Mouse (Mus musculus): ENCODE results near the gene Bag6.
A peak's percentile ranks its signal among the peaks of the same experiment; 100 is the strongest.
"Not testable (repeated sequence)": the region's sequence is repeated elsewhere in the genome, so short reads cannot be mapped to it uniquely, and the experiment has no call there.

The Bag6 gene

DNA sequence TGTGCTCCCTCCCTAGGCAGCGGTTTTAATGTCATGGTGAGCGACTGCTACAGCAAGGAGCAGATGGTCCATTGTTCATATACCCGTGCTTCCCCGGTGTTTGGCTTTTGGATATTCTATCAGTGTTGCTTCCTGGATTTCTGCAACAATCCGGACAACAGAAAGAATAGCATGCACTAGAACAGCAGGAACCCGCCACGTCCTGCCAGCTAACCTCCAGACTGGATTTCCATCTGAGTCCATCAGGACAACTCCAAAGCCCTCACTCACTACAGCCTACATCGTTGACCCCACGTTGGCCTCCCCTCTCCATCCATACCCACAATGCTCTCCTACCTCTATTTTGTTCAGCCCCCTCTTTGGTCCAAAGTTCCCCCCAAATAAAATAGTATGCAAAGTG, 23.2 kb upstream of the Bag6 start:
- DNase-seq (ENCODE audit: low read depth, low spot score): no peak

DNA sequence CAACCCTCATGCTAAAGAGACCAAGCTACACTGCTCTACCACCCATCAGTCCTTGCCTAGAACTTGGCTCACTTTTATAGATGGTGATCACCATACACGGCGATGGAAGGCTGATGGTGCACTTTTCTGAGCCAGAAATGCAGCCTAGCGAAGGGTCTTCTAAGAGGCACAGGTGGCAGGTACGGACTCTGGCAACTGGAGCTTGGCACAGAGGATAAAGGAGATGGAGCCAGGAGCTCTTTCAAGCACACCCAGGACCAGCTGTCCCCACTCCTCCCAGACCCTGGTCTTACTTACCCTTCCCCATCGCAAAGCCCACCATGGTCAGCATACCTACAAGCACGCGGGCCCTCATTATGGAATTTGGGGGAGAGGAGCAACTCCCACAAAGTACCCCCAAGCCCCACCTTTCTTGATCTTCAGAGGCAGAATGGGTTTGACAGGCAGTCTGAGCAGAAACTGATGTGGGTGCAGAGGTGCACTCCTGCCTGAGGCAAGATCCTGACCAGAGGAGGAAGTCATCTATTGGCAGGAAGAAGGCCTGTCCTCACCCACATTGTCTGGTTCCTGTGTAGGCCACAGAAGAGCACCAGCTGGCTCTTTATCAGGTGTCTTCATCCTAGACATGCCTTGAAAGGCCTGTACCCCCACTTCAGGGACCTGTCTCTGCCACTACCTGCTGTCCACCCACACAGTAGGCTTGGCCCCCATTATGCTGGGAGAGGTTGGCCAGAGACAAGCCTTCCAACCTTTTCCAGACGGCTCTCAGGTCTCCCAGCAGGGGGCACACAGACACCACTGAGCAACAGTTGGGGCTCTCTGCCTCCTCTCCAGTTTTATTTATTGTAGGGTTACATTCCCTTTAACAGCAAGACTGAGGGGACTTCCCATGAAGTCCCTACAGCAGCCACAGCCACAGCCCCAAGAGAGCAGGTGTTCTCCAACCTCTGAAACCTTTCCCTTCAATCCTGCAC, 19.6 kb upstream of the Bag6 start, which contains the start of gene Ly6g5b:
Gene Ly6g5b, minus strand, starts transcription at position 383 of the 974 bp plus-strand sequence.
- DNase-seq (ENCODE audit: low read depth, low spot score): no peak

DNA sequence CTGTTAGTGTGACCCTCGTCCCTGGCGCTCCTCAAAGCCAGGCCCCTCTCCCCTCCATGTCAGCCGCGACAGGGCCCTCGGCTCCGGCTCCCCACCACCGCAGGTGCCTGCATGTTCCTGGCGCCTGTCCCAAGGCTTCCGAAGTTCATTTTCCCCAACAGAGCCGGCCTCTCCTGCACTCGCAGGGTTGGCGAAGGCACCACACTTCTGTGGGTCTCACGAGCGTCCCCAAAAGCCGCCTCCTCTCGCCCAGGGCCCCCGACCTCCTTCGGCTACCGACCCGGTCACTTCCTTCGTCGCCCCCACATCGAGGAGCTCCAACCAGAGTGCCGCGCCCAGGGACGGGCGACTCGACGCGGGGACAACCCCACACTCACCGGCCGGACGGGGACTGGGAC, 14.2 kb upstream of the Bag6 start:
- DNase-seq (ENCODE audit: low read depth, low spot score): no peak

DNA sequence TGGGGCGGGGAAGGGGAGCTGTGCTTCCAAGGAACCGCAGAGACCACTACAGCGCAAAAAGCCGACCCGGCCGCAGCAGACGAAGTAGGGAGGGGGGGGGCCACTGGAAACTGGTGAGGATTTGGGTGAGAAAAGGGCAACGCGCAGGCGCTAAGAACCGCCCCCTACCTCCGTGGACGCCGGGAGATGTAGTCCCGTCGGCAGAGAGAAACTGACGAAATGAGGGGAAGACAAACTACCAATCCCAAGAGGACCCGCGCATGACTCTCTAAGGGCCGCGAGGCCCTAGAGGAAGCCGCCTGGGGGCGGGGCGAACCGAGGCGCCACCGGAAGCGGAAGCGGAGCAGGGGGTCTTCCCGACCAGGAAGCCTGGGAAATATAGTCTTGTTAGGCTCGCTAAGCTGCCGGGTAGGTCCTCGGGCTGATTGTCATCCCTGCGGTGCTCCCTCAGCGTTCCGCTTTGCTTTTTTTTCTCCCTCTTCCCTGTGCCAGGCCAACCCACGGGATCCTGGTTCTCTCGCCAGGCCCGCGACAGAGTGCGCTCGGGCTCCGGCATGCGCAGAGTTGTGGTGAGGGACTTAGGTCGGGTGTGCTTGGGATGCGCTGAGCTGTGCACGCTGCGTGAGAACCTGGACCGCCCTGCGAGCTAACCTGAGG, 13.7 kb upstream of the Bag6 start, which contains the start of gene Gpank1:
Gene Gpank1, plus strand, starts transcription at position 313 of the 657 bp plus-strand sequence.
- DNase-seq (ENCODE audit: low read depth, low spot score): peak; percentile 99

DNA sequence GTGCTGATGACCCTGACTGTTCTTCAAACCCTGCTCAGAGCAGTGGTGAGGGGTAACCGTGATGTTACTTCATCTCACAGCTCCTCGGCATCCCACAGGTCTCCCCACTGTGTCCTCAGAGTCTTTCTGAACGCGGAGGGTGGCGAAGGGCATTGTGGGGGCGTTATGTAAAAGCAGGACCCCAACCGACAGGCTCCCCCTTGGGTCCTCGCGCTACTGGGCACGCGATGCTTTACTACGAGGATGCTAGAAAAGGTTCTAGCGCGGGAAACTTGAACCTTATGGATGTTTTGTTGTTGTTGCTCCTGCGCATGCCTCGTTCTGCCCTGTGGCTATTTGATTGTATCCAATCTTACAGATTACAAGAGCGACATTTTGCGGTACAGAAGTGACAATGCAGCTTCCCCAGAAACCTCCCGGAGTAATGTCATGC, 13.1 kb upstream of the Bag6 start, which contains the start of gene Csnk2b:
Gene Csnk2b, minus strand, starts transcription at position 183 of the 433 bp plus-strand sequence.
- DNase-seq (ENCODE audit: low read depth, low spot score): peak; percentile 77

DNA sequence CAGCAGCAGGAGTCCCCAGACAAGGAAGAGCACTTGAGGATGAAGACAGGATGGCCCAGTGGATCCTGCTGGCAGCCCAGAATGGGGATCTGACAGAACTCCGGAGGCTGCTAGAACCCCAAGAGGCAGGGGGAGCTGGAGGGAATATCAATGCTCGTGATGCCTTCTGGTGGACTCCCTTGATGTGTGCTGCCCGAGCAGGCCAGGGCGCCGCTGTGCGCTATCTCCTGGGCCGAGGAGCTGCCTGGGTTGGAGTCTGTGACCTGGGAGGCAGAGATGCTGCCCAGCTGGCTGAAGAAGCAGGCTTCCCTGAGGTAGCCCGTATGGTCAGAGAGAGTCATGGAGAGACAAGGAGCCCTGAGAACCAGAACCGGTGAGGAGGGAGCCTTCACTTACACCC, 11.7 kb upstream of the Bag6 start:
- not testable (repeated sequence) for DNase-seq (ENCODE audit: low read depth, low spot score)

DNA sequence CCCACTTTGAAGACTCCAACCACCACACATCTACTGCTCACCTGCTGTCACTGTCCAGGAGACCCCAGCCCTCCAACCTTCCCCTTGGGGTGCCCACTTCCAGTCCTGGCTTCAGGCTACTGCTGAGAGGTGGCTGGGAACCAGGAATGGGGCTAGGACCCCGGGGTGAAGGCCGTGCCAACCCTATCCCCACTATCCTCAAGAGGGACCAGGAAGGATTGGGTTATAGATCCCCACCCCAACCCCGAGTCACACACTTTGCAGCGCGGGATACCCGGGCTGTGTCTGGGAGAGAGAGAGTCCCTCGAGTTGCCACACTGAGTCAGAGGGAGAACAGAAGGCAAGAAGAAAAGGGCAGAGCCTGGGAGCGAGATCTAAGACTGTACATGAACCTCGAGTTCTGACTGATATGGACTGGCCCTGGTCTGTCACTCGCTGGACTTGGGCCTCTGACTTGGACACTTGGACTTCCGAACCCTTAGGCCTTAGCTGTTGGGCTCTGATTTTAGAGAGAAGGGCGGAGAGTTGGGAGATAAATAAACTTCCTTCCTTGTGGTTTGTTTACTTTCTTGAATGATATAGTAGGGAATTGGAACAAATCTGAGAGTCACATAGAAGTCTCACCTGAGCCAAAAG, 10.6 kb upstream of the Bag6 start:
- DNase-seq (ENCODE audit: low read depth, low spot score): not testable (repeated sequence)

DNA sequence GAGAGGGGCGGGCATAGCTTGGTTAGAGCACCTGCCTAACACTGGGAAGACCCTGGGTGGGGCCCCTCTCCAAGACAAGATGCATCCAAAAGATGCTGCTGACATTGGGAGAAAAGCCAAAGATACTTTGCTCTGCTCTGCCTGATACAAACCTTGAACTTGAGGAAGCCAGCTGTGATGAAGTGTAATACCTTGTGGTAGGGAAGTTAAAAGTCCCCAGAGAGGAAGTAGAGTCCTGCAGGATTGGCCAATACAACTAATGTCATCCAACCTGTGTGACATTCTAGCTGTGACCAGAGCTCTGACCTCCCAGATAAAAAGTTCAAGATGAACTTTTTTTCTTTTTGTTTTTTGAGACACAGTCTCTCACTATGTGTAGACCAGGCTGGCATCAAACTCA, 9.9 kb upstream of the Bag6 start:
- no peak for DNase-seq (ENCODE audit: low read depth, low spot score)

DNA sequence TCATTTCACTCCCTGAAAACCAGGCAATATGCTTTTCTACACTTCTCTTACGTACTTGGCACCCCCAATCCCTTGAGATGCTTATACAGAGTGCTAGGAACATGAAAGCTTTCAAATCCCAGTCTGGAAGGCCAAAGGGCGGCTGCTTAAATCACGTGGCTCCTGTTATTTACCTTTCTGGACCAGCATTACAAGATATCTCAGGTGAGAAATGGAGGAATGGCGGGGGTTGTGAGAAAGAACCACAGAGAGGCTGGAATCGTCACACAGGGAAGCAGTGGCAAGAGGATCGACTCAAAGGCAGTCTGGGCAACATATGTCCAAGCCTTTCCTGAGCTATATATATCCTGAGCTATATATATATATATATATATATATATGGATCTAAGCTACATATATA, 9.4 kb upstream of the Bag6 start:
- no peak for DNase-seq (ENCODE audit: low read depth, low spot score)

DNA sequence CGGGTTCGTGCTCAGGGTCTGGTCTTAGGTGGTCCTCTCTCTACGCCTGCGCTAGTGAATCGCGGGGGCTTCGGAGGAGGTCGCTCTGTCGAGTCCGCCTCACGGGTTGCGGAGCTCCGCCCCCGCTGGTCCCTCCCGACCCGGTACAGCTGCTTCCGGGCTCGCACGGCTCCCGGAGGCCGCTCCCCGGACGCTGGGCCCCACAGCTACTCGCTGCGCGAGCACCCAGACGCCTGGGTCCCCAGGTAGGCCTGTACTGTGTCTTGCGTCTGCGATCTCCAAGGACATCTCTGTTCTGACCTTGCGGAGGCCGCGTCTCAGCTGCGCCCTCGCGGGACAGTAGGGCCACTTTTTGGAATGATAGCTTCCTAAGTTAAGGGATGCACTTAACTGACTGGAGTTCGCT, 8.8 kb upstream of the Bag6 start, which contains the start of gene D17H6S53E:
Gene D17H6S53E, plus strand, starts transcription at position 168 of the 406 bp plus-strand sequence.
- DNase-seq (ENCODE audit: low read depth, low spot score): peak; percentile 46

DNA sequence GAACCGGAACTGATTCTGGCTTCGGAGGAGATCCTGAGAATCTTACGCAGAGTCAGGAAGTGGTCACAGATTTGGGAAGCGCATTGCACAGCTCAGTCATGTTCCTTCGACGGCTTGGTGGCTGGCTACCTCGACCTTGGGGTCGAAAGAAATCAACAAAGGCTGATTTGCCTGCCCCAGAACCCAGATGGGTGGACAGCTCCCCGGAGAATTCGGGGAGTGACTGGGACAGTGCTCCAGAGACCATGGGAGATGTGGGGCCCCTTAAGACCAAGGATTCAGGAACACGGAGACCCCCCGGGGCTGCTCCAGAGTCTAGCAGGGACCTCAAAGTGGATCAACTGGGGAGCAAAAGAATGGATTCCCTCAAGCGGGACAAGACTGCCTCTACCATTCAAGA, 8.0 kb upstream of the Bag6 start:
- DNase-seq (ENCODE audit: low read depth, low spot score): no peak

DNA sequence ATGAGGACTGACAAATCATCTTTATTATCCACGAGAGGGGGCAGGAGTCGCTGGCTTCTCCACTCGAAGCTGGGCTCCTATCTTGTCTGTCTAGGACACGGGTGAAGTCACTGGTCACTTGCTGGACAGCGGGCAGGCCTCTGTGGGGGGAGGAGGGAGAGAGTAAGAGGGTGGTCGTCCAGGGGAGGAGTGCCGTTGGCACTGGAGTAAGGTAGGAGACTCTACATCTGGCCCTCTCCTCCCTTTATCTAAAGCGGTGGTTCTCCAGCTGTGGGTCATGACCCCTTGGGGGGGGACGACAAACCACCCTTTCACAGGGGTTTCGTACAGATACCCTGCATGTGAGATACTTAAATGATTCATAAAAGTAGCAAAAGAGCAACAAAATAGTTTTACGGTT, 6.0 kb upstream of the Bag6 start:
- no peak for DNase-seq (ENCODE audit: low read depth, low spot score)

DNA sequence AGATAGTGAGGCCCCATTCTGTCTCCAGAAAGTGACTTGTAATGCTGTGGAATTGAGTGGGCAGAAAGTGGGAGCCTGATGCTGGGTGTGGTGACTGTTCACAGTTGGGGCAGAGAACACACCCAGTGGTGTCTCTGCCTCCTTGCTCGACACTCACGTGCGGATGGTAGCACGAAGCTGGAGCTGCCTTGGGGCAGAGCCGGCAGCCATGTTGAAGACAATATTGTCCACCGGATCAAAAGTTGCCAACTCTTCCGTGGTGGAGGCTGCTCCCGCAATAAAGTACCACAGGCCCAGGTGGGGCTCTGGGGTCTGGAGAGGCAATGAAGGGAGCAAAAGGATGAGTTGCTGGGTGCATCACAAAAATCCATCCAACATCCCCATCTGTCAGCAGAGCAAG, 3.9 kb upstream of the Bag6 start:
- no peak for DNase-seq (ENCODE audit: low read depth, low spot score)

DNA sequence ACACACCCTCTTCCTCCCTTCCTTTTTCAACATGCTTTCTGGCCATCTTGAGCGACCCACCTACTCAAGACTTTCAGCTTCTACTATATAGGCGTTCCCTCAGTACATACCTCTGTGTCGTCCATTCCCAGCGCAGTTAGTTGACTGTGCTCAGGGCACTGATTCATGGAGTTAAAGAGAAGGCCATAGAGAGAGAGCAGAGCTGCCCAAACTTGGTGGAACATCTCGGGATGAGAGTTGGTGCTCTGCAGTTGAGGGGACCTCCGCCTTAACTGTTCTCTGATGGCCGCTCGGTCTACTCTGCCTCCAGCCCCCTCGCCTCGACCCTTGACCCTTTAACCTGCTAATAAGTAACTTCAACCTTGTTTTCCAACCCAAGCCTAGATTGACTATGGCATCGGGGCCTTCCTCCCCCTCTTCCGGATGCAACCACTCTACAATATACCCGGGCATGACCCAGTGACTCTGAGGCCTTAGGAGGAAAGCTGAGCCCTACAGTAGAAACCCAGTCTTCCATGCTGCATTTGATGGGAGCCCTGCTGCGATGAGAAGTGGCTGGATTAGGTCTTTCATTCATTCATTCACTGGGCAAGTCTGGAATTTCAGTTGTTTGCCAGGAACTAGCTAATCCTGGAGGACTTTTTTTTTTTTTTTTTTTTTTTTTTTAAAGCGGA, 3.3 kb upstream of the Bag6 start, which contains the start of gene Apom:
Gene Apom, minus strand, starts transcription at position 551 of the 674 bp plus-strand sequence.
- DNase-seq (ENCODE audit: low read depth, low spot score): no peak

DNA sequence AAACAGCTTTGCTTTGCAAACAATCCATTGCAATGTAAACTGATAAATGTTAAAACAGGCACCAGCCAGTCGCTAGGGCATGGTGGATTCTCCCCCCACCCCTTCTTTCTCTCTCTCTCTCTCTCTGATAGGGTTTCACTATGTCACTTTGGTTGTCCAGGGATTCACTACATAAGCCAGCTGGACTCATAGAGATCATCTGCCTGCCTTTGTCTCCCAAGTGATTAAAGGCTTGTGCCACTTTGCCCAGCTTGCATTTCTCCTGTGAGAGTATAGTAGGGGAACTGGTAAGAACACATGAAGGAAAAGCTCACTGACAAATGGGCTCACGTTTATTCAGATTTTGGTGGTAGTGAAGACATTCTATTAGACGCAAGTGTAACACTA, 2.8 kb upstream of the Bag6 start:
- no peak for DNase-seq (ENCODE audit: low read depth, low spot score)

DNA sequence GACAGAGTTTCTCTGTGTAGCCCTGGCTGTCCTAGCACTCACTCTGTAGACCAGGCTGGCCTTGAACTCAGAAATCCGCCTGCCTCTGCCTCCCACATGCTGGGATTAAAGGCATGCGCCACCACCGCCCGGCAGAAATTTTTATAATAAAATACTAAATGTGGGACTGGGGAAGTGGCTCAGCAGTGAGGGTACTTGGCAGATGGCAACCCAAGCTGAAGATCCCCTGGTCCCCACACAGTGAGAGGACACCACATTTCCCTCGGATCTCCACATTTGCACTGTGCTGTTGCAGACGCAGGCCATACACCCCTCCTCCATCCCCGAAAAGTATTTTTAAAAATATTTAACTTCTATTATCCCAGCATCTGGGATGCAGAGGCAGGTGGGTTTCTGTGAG, 1.5 kb upstream of the Bag6 start:
- DNase-seq (ENCODE audit: low read depth, low spot score): no peak

DNA sequence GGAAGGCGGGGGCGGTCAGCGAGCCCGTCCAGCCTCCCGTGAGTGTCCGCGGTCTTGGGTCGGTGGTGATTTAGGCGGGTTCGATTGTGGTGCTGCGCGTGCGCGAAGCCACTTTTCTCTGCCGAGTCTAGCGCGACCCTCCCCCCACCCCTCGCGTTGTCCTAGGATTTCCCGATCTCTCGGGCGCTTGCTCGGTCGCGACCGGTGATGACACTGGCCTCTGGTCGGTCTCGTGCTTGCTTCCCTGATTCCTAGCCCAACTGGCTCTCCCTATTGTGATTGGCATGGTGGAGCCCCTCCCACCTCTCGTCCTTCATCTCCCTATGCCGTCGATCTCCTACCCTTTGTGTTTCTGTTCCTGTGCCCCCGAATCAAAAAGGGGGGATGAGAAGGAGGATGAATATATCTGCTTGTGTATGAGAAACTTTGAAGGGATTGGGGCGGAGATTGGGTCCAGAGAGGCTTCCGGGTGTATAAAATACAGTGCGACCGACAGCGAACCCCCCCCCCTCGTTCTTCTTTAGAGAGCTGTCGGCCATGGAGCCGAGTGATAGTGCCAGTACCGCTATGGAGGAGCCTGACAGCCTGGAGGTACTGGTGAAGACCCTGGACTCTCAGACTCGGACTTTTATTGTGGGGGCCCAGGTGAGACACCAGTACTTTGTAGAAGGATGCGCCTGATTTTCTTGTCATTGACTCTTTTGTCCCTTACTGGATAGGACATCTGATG, 778 bp downstream of the Bag6 start:
- no peak for DNase-seq (ENCODE audit: low read depth, low spot score)

DNA sequence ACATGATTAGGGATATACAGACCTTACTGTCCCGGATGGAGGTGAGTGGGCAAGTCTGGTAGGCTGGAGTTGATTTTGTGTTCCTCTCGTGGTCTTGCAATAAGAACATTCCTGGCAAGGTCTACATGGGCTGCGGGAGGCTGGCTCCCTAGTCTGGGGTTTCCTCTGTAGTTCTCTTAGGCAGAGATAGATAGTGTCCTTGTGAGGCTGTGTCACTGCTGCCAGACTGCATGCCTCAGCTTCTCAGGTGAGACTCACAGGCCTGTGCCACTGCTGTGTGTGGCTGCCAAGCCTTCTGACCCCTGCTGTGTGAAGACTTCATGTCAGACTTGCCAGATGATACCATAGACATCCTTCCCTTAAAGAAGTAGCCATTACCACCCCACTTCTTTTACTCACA, 4.3 kb downstream of the Bag6 start:
- no peak for DNase-seq (ENCODE audit: low read depth, low spot score)

DNA sequence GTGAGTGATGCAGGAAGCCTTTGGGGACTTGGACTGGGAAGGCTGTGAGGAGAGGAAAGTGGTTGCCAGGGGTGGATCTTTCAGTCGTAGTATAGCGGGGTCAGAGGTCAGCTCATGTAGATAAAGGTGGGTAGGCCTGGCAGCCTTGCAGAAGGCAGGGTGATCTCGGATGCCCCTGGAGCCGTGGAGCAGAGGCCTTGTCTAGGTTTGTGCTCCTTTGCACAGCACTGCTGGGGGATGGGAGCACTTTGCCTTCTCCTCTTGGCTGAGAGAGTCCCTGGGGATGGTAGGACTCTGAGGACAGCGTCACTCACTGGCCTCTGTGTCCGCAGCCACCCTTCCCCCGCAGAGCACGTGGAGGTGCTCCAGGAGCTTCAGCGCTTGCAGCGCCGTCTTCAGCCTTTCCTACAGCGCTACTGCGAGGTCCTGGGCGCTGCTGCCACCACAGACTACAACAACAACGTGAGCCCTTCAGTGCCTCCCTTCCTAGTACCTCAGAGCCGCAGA, 5.6 kb downstream of the Bag6 start:
- DNase-seq (ENCODE audit: low read depth, low spot score): no peak

DNA sequence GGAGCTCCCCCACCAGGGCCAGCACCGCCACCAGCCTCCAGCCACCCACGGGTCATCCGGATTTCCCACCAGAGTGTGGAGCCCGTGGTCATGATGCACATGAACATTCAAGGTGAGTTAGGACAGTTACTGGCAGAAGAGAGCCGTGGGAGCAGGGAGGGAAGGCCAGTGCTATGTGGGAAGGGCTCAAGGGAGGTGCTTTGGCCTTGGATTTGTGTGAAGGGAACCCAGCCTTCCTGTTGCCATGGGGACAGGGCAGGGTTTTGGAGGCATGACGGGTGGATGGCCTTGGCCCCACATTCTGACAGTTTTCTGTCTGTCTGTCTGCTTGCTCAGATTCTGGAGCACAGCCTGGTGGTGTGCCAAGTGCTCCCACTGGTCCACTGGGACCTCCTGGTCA, 7.0 kb downstream of the Bag6 start:
- DNase-seq (ENCODE audit: low read depth, low spot score): no peak

DNA sequence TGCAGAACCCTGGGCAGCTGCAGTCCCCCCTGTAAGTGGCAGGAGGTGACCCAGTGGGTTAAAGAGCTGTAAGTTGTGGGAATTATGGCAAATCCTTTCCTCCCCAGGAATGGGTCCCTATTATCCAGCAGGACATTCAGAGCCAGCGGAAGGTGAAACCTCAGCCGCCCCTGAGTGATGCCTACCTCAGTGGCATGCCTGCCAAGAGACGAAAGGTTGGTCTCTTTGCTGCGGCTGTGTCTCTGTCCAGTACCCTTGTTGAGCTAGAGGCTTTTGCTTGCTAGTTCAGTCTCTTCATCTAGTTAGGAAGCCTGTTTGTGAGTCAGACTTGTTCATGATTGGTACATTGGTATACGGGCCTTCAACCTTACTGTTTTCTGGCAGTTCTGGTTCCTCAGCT, 11.2 kb downstream of the Bag6 start:
- DNase-seq (ENCODE audit: low read depth, low spot score): no peak
